Mouse (Mus musculus) testis, postnatal 10 days (tissue): ENCODE data around the gene Hoxb4.

Experiments used
- DNase-seq: peaks from one replicate; pipeline ENCODE4 v3.0.0; 2021; ENCODE audit warnings: low spot score

Hoxb4 gene

DNA sequence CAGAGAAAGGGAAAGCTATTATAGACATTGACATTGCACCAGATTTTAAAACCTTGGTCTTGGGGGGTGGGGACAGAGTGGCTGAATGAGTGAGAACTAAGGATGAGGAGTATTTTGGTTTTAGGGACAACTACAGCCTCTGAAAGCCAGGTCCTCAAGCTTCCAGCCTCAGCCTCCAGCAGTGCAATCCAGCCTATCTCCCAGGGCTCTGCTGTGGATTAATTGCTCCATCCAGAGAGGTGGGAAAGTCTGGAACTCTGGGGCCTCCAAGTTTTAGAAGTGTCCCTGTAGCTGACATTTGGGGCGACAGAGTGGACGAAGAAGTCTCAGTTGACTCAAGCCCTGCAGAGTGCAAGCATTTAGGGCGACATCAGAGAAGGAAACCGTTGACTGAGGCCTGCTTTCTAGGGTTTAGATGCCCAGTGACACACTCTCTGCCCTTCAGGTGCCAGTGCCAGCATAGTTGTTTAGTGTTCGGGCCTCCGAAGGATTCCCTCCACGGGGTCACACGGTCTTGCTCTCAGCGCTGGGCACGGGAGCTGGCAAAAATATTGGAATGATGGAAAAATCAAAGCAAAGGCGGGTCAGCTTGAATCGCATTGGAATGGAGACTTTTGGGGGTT is 4.2 kb upstream of the Hoxb4 start:
- no peak for DNase-seq

DNA sequence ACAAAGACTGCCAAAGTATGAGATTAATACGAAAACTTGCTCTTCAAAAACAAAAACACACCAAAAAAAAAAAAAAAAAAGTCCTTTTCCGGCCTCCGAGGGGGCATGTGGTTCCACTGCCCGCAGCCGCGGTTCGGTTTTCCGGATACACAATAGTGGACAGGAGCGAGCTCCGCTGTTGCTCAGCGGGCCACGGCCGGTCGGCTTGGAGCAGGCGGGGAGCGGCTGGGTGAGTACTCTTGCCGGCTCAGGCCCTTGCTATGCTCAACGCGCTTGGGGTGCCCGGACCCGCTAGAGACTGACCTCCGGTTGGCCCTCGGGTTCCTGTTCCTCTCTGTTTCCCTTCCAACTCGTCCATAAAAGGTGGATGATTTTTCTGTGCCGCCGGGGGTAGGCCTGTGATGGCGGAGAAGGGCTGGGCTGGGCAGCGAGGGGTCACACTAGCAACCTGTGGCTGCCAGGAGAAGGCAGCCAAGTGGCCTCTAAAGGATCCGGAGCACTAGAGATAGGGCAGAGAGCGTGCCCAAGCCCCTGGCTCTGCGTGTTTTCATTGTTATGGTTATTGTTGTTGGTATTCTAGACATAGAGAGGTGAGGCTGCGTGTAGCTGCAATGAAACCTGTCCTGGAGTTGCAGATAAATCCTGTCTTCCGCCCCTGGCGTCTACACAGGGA is 3.3 kb upstream of the Hoxb4 start:
- no peak for DNase-seq

DNA sequence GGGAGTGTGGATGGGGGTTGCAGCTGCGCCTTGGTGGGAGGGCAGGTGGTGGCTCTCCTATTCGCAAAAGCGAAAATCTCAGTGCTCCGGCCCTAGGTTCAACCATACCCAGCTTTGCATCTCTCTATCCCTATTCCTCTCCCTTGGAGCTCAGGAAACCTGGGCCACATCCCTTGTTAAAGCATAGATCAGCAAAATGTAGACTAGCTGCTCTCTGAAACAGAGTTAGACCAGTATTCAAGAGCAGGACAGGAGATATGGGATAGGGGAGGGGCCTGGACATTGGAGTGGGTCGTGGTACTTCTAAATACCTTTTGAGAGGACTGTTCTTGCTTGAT is 2.8 kb upstream of the Hoxb4 start:
- DNase-seq, result no peak

DNA sequence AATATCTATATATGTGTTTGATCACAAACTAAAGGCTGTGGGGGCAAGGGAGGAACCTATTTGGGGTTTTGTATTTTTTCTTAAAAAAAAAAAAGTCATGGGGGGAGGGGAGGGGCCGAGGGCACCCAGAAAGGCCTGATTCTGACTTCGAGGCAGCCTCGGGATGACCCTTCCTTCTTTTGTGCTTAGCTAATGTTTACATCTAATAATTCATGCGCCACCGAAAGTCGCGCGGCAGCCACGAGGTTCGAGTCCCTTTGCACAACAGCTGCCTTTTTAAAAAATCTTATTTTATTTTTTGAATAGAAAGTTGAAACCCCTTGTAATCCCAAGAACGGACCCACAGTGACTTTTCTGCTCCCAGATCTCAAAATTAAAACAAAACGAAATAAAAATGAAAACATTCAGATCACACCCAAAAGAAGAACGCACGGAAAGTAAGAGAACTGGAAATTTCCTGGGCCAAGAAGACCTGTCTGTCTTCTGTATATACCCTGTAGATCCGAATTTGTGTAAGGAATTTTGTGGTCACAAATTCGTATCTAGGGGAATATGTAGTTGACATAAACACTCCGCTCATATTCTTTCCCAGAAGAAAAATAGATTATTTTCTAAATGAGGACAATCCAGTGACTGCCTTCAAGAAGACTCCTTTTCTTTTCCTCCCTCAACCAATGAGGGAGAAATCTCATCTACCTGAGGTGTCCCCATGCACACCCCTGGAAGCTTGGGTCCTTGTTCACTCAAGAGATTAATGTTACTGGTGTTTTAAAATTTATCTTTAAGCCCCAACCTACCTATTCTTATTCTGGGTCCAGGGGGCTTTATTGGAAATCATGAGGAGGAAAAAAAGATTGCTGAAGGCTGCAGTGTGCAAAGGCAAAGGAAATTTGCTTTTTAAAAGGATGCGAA is 1.1 kb upstream of the Hoxb4 start:
- DNase-seq, result no peak

DNA sequence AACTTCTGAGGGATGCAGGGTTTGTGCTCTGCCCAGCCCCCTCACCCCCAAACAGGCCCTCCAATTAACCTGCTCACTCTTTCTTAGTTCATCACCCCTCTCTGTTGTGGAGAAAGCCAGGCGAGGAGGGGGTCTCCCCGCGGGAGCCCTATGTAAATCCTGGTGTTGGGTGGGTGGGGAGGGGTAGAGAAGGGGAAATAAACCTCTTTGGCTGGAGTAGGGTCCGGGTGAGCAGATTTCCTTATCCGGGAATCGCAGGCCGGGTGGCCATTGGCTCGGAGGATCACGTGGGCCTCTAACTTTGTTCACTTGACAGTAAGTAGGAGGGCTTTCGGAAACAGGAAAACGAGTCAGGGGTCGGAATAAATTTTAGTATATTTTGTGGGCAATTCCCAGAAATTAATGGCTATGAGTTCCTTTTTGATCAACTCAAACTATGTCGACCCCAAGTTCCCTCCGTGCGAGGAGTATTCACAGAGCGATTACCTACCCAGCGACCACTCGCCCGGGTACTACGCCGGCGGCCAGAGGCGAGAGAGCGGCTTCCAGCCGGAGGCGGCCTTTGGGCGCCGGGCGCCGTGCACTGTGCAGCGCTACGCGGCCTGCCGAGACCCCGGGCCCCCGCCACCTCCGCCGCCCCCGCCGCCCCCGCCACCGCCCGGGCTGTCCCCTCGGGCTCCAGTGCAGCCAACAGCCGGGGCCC is 452 bp downstream of the Hoxb4 start:
- DNase-seq, result no peak

DNA sequence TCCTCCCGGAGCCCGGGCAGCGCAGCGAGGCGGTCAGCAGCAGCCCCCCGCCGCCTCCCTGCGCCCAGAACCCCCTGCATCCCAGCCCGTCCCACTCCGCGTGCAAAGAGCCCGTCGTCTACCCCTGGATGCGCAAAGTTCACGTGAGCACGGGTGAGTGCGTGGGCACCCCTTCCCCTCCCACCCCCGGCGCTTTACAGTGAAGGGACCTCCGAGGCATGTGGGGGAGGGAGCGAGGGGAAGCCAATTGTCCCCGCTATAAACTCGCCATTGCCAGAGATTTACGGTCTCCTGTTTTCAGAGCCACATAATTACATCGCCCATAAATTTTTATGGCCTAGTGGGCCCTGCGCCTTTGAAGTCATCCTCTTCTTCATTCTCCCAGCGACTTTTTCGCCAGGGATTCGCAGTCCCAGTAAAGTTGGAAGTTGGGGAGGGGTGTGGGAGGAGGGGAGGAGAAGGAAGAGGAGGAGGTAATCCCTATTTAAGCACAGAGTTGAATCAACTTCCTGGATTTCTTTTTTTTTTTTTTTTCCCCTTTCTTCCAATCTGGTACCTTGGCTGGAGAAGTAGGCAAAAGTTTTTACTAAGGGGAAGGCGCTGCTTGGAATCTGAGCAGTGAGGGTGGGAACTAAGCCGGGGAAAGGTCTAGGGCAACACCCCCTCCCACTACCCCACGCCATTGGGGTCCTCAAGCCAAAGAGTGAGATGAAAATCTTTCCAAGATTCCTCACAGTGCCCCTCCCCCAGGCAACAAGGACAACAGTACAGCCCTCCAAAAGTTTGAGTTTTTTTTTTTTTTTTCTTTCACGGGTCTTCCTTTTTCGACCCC is 1.2 kb downstream of the Hoxb4 start:
- no peak for DNase-seq

DNA sequence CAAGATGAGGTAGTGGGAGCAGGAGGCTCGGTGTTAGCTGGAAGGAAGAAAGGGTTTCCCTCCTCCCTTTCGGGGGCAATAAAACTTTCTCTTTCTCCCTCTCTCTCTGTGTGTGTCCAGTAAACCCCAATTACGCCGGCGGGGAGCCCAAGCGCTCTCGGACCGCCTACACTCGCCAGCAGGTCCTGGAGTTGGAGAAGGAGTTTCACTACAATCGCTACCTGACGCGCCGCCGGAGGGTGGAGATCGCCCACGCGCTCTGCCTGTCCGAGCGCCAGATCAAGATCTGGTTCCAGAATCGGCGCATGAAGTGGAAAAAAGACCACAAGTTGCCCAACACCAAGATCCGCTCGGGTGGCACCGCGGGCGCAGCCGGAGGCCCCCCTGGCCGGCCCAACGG is 1.8 kb downstream of the Hoxb4 start:
- DNase-seq, result no peak

DNA sequence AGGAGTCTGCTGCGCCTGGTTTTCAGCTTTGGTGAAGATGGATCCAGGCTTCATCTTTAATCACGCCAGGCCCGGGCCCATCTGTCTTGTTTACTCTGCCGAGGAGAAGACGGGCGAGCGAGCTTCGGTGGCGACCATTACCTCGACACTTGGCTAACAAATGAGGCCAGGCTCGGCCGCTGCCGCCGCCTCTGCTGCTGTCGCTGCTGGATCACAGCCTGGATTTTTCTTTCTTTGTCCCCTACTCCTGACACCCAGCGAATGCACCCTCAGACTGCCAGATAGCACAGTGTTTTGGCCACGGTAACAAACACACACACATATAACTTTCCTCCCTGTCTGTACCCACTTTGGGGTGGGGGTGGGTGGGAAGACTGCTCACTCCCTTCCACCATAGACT is 2.6 kb downstream of the Hoxb4 start:
- no peak for DNase-seq

DNA sequence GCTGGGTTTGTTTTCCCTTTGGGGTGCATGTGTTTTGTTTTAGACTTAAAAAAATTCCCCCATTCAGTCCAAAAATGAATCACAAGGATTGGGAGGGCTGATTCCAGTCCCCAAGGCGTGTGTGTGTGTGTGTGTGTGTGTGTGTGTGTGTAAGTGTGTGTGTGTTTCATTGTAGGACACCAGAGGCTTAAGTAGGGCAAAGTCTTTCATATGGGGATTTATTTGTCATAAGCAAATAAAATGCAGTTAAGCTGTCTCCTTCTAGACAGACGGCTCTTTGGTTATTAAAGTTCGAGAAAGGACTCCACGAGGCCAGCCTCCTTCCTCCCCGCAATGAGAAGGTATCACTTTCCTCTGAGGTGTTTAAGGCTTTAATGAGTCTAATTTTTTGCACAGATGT is 3.8 kb downstream of the Hoxb4 start:
- DNase-seq, result no peak

DNA sequence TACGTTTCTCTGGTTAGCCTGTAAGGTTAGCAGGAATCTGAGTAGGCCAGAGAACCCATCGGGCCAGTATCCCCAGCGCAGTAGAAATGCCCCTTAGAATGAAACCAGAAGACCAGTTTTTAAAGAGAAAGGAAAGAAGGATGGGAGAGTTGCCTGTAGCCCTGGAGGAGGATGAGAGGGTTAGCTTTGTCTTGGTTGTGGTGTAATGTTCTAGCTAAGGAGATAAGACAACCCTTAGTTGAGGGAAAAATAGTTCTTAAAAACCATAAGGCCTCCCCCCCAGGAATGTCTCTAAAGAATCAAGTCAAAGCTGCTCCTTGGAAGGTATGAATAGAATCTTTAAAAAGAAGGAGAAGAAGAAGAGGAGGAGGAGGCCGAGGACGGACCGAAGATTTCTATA is 4.7 kb downstream of the Hoxb4 start:
- no peak for DNase-seq

DNA sequence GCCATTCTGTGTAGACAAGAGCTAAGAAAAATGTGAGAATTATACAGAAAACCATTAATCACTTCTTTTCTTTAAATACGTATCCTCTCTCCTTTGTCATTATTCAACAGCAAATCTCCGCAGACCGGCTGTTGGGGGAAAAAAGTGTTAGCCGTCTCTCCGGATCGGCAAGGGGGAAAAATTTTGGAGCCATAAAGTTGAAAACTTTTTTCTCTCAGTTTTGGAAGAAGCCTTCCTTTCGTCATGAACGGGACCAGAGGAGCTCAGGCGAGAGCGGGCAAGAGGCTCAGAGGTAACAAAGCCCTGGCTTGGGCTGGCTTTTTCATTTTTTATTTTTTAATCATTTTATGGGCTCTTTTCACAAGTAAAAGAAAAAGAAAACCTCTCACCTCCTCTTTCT is 5.1 kb downstream of the Hoxb4 start, which contains the start of gene Hoxb3:
TSS of gene Hoxb3 (plus strand) at position 173 of the 400 bp plus-strand sequence.
- DNase-seq, result no peak

DNA sequence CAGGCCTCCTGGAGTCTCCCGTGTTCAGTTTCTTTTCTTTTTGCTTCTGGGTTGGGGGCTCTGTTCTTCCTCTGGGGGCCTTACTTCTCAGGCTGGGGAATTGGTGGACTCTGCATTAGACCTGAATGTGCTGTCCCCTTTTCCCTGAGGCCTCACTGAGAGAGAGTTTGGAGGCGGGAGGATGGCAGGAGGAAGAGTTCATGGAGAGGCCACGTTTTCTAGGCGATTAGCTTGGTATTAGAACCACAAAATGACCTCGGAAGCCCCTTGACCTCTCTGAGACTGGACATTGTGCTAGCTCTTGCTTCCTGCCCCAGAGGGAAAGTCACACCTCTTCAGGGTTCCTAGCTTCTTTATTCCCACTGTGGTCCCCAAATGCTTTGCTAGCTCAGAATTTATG is 6.1 kb downstream of the Hoxb4 start:
- DNase-seq, result no peak

DNA sequence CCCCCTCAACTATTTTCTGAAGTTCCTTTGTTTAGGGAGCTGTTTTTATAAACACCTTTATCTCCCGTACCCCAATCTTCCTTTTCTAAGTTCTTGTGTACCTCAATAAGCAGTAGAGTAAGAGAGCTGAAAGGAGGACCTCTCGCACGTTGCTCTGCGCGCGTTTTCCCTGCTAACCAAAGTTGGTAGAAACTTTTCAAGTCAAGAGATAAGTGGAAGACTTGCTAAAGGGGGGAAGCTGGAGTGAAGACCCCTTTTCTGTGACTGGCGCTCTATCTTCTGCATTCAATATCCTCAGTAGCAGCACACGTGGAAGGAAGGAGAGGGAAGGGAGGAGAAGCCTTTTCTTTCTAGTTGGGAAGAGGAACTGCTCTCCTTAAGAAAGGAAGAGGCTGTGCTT is 6.9 kb downstream of the Hoxb4 start:
- no peak for DNase-seq

DNA sequence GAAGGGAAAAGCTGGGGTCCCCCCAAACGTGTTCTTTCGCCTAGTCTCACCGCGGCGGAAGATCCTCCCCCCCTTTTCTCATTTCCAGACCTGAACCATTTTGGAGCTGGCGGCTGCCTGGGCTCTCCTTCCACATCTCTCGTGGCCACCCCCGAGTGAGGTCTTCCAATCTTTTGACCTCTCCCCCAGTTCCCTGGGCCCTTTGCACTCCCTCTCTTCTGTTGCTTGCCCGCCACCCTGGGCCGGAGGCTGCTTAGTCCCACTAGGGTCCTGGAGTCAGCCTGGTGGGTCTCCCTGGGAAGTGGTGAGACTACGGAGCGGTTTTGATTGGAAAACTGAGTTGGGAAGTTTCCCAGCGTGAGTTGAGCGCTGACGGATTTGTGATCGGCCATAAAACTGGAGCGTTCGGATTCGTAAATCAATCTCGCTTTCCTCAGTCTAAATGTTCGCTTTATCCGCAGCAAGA is 7.7 kb downstream of the Hoxb4 start:
- DNase-seq, result no peak

DNA sequence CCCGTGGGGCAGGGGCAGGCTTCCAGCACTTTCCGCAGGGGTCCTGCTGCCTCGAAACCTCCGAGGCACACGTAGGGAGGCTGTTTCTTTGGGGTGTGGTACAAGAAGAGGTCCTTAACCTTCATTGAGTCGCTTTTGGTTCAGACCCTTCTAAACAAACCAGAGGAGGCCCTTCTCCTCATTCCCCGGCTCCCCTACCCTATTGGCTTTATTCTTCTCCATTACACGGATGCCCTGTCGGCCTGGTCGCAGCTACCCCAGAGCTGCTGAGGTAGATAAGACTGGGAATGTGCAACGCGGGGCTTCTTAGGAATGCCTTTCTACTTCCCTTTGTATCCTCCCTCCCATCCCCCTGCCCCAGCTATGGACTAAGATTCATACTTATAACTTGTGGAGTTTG is 8.6 kb downstream of the Hoxb4 start:
- DNase-seq, result no peak

DNA sequence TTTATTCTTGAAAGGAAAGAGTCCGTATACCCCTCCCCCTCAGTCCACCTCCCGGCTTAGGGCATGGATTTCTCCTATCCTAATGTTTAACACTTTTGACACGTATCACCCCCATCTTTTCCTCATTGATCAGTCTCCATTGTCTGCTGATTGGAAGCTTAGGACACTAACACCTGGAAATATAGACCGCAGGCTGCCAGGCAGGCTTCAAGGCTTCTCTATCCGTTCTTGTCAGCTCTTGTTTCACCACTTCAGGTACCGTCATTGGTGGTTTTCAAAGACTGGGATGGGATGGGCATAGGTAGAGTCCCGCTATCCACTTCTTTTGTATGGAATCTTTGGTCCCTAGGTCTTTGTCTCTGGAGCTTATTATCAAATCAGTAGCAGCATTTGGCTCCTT is 9.1 kb downstream of the Hoxb4 start:
- DNase-seq, result no peak

DNA sequence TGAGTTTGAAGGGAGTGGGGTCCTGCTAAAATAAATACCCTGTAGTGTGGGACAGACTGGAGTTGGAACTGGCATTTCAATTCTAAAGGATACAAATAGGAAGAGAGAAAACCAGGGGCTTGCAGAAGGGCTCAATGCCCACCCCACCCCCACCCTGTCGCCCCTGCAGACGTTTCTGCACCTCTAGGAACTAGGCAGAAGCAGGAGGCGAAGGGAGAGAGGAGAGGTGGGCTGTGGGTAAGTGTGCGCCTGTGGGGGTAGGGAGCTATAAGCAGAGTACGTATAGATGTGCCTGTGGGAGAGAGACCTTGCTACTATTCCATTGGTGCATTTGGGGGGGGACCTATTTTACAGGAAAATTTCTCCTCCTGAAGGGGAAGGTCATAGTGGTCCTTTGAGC is 9.7 kb downstream of the Hoxb4 start:
- DNase-seq, result no peak

DNA sequence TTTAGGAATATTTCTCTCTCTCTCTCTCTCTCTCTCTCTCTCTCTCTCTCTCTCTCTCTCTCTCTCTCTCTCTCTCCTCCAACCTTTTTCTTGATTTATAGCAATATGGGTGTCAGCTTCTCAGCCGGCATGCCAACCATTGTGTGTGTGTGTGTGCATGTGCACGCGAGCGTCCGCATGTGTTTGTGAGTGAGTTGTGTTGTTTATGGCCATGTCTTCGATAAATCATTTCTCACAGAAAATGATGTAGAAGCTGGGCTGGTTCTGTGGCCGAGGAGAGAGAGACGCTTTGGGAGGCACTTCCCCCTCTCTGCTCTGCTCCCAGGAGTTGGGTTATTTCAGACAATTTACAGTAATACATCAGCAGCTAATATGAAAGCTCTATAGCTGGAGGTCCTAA is 10.5 kb downstream of the Hoxb4 start:
- no peak for DNase-seq

DNA sequence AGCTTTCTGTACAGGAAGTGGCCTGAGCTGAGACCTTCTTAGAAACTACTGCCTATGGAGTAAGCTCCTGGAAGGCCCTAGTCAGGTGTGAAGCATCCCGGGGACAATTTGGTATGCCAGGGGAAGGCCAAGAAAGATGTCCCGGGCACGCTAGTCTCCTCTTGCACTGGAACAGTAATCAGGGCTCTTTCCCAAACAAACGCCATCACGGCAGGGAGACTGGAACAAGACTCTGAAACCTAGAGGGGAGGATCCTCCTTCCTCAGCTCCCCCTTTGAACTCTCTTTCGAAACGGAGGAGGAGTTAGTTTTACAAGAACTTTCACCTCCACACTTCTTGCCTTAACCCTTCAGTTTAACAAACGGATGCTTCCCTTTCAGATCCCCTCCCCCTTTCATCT is 14.0 kb downstream of the Hoxb4 start:
- DNase-seq, result no peak

DNA sequence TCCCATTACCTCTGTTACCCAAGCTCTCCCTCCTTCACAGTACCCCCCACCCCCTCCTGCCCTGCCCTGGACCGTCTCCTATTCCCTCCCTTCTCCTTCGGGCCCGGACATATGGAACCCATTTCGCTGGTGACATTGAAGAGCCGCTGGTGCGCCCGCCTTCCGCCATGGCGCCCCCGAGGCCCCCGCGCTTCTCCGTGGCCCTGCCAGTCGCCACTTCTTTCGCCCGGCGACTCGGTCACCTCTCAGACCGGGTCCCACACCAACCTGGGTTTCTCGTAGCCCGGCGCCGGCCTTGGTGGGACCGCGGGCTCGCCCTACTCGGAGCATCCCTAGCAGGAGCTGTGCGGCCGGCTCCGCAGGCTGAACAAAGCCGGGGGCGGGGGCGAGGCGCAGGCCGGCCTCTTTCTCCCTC is 14.6 kb downstream of the Hoxb4 start:
- no peak for DNase-seq

DNA sequence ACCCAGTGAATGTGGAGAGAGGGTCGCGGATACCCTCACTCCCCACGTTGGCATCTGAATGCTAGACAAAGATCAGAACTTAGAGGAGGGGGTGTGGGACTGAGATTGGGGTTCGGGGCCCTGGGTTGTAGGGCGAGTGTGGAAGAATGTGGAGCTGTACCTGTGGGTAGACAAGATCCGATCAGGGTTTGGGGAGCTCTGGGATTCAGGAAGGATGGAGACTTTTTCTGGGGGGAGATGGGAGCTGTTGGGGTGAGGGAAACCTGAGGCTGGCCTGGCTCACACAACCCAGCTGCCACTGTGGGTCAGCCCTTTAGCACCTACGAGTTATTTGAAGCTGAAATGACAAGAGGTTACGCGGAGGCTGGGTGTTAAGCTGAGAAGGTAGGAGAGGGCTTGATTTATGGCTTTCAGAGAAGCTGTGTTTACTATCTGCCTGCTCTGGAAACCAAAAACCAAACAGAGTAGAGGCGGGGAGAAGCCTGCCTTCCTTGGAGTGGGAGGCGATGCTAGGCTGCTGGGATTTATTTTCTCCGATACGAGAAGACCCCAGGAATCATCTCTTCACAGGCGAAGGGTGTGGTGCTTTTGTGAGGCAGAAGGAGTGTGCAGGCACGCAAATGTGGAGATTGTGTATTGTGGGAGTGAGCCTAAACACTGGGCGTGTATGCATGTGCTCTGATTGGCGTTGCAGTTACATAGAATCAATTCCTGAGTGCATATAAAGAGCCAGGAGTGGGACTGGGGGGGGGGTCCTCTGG is 15.4 kb downstream of the Hoxb4 start:
- DNase-seq, result no peak
